Mouse (Mus musculus): ENCODE measurements at regions not wholly inside any gene's neighbourhood (a gene's known extent, or its start where the extent isn't known, plus 50 kb on each side); places are given as distances from the start of the nearest gene placed in this dataset.

Small RNA genes in the stretch of these regions (microRNA-seq; reads per million reads assigned to microRNA genes)
- gene Gm22802, result 0 reads per million in 2 experiments
